Mouse (Mus musculus): ENCODE results near the gene Gpd1l.
"Not testable (repeated sequence)": the region's sequence is repeated elsewhere in the genome, so short reads cannot be mapped to it uniquely, and the experiment has no call there.

Gene Gpd1l

GRCm38 (mm10) chr9:114933723-114934171 lies at the start of gene Gpd1l:
Gpd1l (minus strand) TSS chr9:114933987.
- DNase-seq = peak; percentile 97 to 98

DNA sequence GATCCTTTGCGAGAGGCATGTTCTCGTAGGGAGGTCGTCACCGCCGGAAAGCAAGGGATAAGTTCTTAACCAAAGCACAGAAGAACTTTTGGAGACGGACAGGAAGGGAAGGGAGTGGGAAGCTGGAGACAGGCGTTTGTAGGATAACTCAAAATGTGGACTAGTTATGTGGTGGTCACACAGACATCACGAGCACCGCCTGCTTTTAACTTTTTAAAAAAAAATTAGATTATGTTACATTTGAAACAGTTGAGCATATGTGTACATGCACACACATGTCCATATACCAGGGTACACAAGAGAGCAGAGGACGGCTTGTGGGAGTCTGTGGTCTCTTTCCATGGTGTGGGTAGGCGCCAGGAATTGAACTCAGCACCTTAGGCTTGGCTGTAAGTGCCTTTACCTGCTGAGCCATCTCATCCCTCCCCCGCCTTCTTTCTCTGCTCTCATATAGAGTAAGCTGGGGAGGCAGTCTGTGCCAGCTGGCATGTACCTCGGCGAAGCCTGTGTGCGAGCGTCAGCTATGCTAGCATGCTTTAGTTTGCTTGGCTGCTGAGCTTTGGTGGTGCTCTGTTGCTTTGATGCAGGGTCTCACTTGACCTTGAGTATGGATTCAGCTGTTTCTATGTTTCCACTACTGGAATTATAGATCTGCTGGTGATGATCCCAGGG lies 49.0 kb upstream of the Gpd1l start, which contains the start of gene Rps27rt:
Gene Rps27rt (minus strand): TSS at position 51 of the 672 bp plus-strand sequence.
- no peak for DNase-seq

GRCm38 (mm10) chr9:114979969-114980368 lies 46.2 kb upstream of the Gpd1l start:
- no peak for DNase-seq

DNA sequence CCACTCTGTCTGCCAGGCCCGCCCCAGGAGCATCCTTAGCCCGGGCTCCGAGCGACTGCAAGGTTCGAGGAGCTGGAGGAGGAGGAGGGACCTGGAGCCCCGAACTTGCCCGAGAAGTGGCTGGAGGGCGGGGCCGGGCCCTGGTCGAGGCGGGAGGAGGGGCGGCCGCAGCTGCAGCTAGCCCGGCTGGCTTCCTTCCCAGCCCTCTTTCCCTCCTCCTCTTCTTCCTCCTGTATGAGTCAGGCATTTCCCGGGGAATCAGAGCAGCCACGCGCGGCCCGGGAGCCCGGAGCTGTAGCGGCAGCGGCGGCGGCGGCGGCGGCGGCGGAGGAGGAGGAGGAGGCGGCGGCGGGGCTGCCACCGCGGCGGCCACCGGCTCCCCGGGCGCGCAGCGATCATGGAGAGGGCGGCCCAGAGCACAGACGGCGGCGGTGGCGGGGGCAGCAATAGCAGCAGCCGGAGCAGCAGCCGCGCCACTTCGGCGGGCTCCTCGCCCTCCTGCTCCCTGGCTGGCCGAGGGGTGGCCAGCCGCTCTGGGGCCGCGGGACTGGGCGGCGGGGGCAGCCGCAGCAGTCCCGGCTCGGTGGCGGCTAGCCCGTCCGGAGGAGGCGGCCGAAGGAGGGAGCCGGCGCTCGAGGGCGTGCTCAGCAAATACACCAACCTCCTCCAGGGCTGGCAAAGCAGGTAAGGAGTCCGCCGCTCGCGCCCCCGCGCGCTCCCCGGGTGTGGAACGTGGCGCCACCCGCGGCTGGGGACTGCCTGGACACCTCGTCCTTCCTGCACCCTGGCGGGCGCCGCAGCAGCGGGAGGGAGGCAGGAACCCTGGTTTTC lies 44.7 kb upstream of the Gpd1l start, which contains the start of gene Osbpl10:
Gene Osbpl10 (plus strand): TSS at position 289 of the 831 bp plus-strand sequence.
- peak; percentile 88 to 93 for DNase-seq

GRCm38 (mm10) chr9:114977461-114978280 lies 43.9 kb upstream of the Gpd1l start:
- DNase-seq = peak in 1 of 2 experiments; percentile 62

GRCm38 (mm10) chr9:114966286-114966685 lies 32.5 kb upstream of the Gpd1l start:
- not testable (repeated sequence) for DNase-seq

DNA sequence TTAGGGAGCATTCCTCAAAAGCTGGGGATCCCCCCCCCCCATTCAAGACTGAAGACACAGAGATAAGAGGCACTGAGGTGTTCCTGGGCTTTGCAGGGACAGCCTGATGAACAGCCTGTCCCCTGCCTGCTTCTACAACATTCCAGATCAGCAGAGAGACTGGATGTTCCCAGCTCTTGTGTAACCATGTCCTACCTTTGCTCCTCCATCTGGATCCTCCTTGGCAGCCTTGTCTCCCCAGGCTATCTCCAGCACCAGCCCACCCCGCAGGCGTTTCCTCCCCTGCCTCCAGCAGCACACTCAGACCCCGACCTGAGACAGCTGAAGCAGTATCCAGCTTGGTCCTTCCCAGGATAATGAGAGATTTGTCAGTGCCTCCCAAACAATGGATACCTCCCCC lies 30.3 kb upstream of the Gpd1l start:
- no peak for DNase-seq

DNA sequence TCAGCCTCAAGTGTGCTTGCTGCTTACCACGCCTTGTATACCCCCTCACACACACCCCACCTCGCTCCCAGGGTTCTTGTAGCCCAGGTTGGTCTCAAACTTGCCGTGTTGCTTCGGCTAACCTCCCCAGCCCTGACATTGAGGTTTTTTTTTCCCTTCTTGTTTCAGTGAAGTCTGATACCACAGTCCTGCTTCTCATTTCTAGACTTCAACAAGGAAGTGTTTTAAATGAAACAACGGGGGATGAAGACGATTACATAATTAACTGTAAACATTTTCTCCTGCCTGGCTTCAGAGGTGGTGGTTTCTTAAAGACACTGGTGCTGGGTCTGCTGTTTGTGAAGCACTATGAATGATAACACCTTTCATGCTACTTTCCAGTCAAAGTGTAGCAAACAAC lies 27.1 kb upstream of the Gpd1l start:
- no peak for DNase-seq

DNA sequence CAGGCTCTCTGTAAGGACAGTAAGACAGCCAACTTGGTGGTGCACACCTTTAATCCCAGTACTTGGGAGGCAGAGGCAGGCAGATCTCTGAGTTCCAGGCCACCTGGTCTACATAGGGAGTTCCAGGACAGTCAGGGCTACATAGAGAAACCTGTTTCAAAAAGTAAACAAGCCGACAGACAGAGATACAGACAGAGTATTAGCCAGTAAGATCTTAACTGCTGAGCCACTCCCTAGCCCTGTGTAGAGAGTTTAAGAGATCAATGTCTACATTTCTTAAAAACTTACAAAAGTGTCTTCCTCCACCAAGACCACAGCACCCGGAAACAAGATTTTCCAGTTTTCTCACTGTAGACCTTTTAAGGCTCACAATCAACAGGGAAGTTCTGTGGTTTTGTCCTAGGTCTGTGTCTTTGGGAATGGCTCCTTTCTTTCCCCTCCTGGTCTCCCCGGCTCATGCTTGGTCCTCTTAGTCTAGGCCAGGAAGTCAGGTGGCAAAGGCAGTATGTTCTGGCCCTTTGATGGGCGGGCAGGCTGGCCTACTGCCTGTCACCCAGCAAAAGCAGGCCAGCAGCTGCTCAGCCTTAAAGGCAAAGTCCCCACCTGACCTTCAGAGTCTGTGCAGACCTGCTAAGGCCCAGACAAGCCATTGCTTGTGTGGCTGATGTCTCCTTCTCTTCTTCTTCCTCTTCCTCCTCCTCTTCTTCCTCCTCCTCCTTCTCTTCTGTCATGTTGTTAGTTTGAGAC lies 26.4 kb upstream of the Gpd1l start:
- DNase-seq = peak in 1 of 2 experiments; percentile 11

GRCm38 (mm10) chr9:114956945-114957344 lies 23.2 kb upstream of the Gpd1l start:
- peak in 1 of 2 experiments; percentile 38 for DNase-seq

- DNase-seq = no peak
Observed at GRCm38 (mm10) chr9:114955340-114955739, 21.6 kb upstream of the Gpd1l start.

DNA sequence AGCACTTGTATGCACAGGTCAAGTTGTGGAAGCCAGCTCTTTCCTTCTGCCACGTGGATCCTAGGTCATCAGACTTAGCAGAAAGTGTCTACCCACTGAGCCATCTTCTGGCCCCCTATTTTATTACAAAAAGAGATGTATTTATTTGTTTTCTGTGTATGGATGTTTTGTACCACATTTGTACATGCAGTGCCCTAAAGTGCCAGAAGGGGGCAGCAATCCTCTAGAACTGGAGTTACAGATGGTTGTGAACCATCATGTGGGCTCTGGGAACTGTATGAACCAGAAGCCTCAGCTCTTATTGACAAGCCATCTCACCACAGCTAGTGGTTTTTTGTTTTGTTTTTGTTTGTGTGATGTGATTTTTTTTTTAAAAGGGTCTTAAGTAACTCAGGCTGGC lies 19.1 kb upstream of the Gpd1l start:
- DNase-seq = peak; percentile 33 to 35

DNA sequence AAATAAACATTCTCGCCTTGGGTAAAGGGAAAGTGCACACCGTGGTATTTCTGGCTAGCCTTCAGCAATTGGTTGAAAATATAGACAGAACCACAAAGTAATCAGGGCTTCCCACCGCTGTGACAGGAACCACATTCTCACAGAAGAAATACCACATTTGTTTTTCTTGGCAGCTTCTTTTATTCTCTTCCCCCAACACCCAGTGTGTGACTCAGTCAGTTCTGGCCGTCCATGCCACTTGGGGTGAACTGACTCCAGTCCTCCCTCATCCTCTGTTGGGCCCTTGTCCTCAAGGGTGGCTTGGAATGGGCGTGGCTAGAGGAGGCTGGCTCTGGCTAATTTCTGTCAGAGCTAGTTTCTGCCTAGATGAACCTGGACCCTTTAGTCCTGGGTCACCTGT lies 14.6 kb upstream of the Gpd1l start:
- DNase-seq = peak in 1 of 2 experiments; percentile 24

DNA sequence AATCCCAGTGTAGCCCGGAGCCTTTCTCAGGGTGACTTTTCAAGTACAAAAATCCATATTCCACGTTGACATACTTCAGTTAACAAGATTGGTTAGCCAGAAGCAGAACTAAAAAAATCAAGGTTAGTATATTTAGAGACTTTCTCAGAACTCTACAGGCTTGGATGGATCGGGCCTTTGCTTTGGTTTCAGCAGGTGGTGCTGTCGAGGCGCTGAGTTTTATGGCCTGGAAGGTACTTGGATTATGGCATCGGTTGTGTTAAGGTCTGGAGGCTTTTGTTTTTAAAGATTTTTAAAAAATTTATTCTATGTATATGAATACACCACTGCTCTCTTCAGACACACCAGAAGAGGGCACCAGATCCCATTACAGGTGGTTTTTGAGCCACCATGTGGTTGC lies 11.8 kb upstream of the Gpd1l start:
- no peak for DNase-seq

DNA sequence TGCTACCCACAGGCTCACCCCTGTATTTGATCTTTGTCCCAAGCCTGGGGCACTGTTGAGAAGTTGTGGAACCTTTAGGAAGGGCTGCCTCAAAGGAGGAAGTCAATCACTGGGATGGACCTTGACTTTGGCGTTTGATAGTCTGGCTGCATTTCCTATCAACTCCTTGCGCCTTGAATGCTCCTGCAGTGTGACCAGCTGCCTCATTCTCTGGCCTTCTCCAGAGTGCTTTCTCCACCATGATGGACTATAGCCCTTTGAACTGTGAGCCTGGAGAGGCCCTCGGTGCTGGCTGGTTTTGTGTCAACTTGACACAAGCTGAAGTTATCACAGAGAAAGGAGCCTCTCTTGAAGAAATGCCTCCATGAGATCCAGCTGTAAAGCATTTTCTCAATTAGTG lies 10.9 kb upstream of the Gpd1l start:
- no peak for DNase-seq

DNA sequence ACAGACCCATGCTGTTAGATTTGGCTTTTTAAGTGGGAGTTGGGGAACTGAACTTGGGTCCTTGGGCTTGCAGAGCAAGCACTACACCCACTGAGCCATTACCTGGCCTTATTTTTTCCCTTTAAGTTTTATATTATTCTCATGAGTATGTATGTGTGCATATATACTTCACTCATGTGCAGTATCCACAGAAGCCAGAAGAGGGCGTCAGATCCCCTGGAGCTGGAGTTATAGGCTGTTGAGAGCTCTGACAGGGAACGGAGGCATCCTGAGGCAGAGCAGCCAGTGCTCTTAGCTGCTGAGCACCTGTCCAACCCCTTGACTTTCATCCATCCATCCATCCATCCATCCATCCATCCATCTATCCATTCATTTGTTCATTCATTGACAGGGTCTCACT lies 2.9 kb upstream of the Gpd1l start:
- no peak for DNase-seq

- DNase-seq = no peak
Observed at GRCm38 (mm10) chr9:114935321-114935720, 1.5 kb upstream of the Gpd1l start.

DNA sequence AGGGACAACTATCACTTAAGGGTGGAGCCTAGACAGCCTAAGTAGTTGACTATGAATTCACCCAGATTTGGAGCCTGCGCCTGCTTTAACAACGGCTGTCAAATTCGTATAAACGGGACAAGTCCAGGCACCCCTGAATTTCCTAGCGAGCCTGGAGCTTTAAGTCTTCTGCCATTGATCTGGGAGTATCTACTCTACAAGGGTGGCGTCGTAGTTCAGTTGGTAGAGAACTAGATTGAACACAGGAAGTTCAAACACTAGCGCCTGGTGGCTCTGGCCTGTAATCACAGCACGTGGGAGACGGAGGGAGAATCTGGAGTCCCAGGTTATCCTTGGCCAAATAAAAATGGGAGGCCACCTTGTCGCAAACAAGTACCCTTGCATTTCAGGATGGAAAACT lies 444 bp upstream of the Gpd1l start:
- DNase-seq = no peak

DNA sequence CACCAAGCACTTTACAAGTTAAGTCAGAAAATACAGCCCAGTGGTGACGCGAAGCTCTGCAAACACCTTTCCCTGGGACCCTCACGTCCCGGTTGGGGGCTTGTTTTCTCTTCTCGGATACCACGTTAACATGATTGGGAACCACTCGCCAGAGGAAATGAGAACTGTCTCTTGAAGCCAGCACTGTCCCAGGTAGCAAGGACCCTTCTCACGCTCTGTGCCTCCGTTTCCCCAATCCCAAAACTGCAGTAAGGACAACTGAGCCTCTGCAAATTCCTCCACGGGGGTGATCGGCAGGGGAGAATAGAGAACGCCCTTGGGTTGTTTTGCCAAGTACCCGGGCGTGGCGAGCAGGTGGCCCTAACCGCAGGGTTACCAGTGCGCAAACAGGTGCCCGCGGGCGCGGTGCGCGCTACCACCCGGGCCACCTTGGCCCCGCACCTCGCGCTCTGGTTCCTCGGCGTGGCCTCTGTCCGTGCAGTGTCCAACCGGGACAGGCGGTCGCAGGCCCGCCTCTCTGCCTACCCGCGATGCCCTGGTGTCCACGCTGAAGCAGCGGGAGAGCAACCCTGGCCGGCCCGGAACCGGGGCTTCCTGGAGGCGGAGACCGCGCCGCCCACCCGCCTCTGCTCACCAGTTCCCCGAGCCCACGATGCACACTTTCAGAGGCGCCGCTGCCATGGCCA lies 607 bp downstream of the Gpd1l start:
- DNase-seq = peak in 1 of 2 experiments; percentile 32

- peak; percentile 14 to 40 for DNase-seq
Observed at GRCm38 (mm10) chr9:114932607-114933006, 1.2 kb downstream of the Gpd1l start.

DNA sequence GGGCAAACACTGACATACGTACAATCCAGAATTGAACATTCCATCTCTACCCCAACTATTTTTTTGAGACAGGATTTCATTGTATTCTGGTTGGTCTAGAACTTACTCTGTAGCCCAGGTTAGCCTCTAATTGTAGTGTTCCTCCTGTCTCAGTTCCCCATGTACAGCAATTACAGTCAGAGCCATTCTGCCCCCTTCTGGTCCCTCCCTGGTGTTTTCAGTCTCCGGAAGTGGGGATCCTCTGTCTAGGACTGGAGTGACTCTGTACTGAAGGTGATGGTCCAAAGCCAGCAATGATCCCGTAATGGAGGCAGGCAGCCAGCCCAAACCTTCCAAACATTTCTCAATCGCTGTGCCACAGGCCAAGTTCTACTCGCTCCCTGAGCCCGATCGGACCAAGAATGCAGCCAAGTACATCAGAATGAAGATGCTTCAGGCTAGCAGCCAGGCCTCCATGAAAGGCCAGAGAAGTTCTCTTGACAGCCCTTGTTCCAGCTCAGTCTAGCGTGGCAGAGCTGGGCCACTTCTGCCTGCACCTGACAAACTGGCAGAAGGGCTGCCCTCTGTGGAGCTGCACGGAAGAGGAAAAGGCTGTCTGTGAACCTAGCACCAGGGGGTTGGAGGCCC lies 3.2 kb downstream of the Gpd1l start:
- peak; percentile 25 to 58 for DNase-seq
